Mouse (Mus musculus) CH12.LX (cell line): ENCODE measurements around the gene Ms4a10. TPM values are rescaled to one million over a fixed set of nuclear protein-coding genes. Genes with fewer than 3 reads are reported as not detected.

Source experiments
- DNase-seq: peaks from one replicate; pipeline ENCODE4 v3.0.0-alpha.2; 2013; ENCODE audit errors: extremely low read depth
- H3K27ac ChIP-seq: 2 replicates; pipeline ENCODE4 v1.5.1; 2012; ENCODE audit warnings: low read depth, mild to moderate bottlenecking, control low read depth, moderate library complexity; ENCODE audit not compliant: insufficient read depth
- H3K27me3 ChIP-seq: replicated peaks from 2 replicates; pipeline ENCODE3; 2012; ENCODE audit warnings: inconsistent platforms
- H3K36me3 ChIP-seq, 2 experiments: replicated peaks in 1 of 2; 2 replicates each; pipeline versions ENCODE3 to v1.6.1; 2012; ENCODE audit warnings: inconsistent platforms in 1 of 2, low read length in 1 of 2, mild to moderate bottlenecking in 1 of 2, mixed read lengths in 1 of 2, moderate library complexity in 1 of 2; ENCODE audit not compliant: control insufficient read depth in 1 of 2, insufficient read depth in 1 of 2
- H3K4me1 ChIP-seq, 2 experiments: 2 replicates each; pipeline ENCODE4 v1.6.1; 2012; ENCODE audit warnings: inconsistent platforms in 1 of 2, moderate library complexity in 1 of 2; ENCODE audit not compliant: insufficient read depth in 2 of 2, control insufficient read depth in 1 of 2
- H3K4me2 ChIP-seq: 2 replicates; pipeline ENCODE4 v1.6.1; 2012; ENCODE audit warnings: low read depth, mild to moderate bottlenecking, control low read depth; ENCODE audit not compliant: poor library complexity, insufficient read depth, severe bottlenecking
- H3K4me3 ChIP-seq, 3 experiments: fragments of 150-350 bp in 1 of 3; sonication (generic) in 1 of 3; replicated peaks in 1 of 3; 2 replicates each; pipeline versions ENCODE3 to v1.5.1; 2011 to 2012; ENCODE audit warnings: low read depth in 2 of 3, low read length in 2 of 3, mild to moderate bottlenecking in 2 of 3, moderate library complexity in 2 of 3, control low read depth in 1 of 3, improper control_type of control experiment in 1 of 3, inconsistent platforms in 1 of 3, mixed read lengths in 1 of 3; ENCODE audit not compliant: poor library complexity in 1 of 3
- H3K79me2 ChIP-seq: replicated peaks from 2 replicates; pipeline ENCODE4 v1.6.1; 2012; ENCODE audit warnings: mild to moderate bottlenecking, moderate library complexity; ENCODE audit not compliant: control insufficient read depth, poor library complexity, insufficient read depth, severe bottlenecking; ENCODE audit errors: extremely low read depth
- H3K9ac ChIP-seq: 2 replicates; pipeline ENCODE4 v1.6.1; 2012; ENCODE audit warnings: low read depth, mild to moderate bottlenecking, control low read depth, moderate library complexity; ENCODE audit not compliant: insufficient read depth
- H3K9me3 ChIP-seq: replicated peaks from 2 replicates; pipeline ENCODE3; 2012; ENCODE audit warnings: low read length, inconsistent platforms, mixed read lengths
- E2F4 ChIP-seq: IDR thresholded peaks from 2 replicates; pipeline ENCODE4 v1.6.1; 2011; ENCODE audit warnings: low read depth, low read length, improper control_type of control experiment; ENCODE audit not compliant: insufficient replicate concordance
- ELF1 ChIP-seq: IDR thresholded peaks from 2 replicates; pipeline ENCODE4 v1.6.1; 2014; ENCODE audit warnings: low read depth, mild to moderate bottlenecking, inconsistent platforms, low read length, improper control_type of control experiment
- EP300 ChIP-seq: IDR thresholded peaks from 2 replicates; pipeline ENCODE4 v1.6.1; 2011; ENCODE audit warnings: low read length, improper control_type of control experiment
- ETS1 ChIP-seq: conservative IDR thresholded peaks from 2 replicates; pipeline ENCODE4 v1.6.1; 2012; ENCODE audit warnings: low read depth, mild to moderate bottlenecking, inconsistent platforms, low read length, improper control_type of control experiment, moderate library complexity
- GABPA ChIP-seq: IDR thresholded peaks from 2 replicates; pipeline ENCODE4 v1.6.1; 2012; ENCODE audit warnings: low read depth, low read length, improper control_type of control experiment, inconsistent platforms; ENCODE audit not compliant: insufficient replicate concordance
- HCFC1 ChIP-seq: IDR thresholded peaks from 2 replicates; pipeline ENCODE4 v1.6.1; 2012; ENCODE audit warnings: low read depth, mild to moderate bottlenecking, inconsistent platforms, low read length, improper control_type of control experiment
- JUN ChIP-seq: IDR thresholded peaks from 2 replicates; pipeline ENCODE4 v1.6.1; 2011; ENCODE audit warnings: low read depth, mild to moderate bottlenecking, low read length, improper control_type of control experiment, moderate library complexity; ENCODE audit not compliant: insufficient read depth
- JUND ChIP-seq: conservative IDR thresholded peaks from 2 replicates; pipeline ENCODE4 v1.6.1; 2011; ENCODE audit warnings: low read depth, low read length, improper control_type of control experiment
- KAT2A ChIP-seq: IDR thresholded peaks from 2 replicates; pipeline ENCODE4 v1.6.1; 2012; ENCODE audit warnings: low read length, improper control_type of control experiment, inconsistent platforms; ENCODE audit not compliant: insufficient replicate concordance
- MAFK ChIP-seq: IDR thresholded peaks from 2 replicates; pipeline ENCODE4 v1.6.1; 2011; ENCODE audit warnings: low read length, improper control_type of control experiment; ENCODE audit not compliant: insufficient replicate concordance
- MEF2A ChIP-seq: IDR thresholded peaks from 2 replicates; pipeline ENCODE4 v1.6.1; 2014; ENCODE audit warnings: low read depth, mild to moderate bottlenecking, inconsistent platforms, low read length, improper control_type of control experiment, borderline replicate concordance
- MXI1 ChIP-seq: IDR thresholded peaks from 2 replicates; pipeline ENCODE4 v1.6.1; 2011; ENCODE audit warnings: mild to moderate bottlenecking, low read depth, low read length, improper control_type of control experiment
- MYC ChIP-seq: IDR thresholded peaks from 2 replicates; pipeline ENCODE4 v1.6.1; 2011; ENCODE audit warnings: low read depth, mild to moderate bottlenecking, improper control_type of control experiment, low read length
- NELFE ChIP-seq: IDR thresholded peaks from 2 replicates; pipeline ENCODE4 v1.6.1; 2011; ENCODE audit warnings: low read depth, low read length, improper control_type of control experiment
- PAX5 ChIP-seq: IDR thresholded peaks from 2 replicates; pipeline ENCODE4 v1.6.1; 2012; ENCODE audit warnings: low read length, inconsistent platforms, mixed read lengths
- POLR2AphosphoS2 ChIP-seq: IDR thresholded peaks from 2 replicates; pipeline ENCODE4 v1.6.1; 2011; ENCODE audit warnings: low read depth, low read length, improper control_type of control experiment
- RAD21 ChIP-seq: IDR thresholded peaks from 2 replicates; pipeline ENCODE4 v1.6.1; 2011; ENCODE audit warnings: low read depth, mild to moderate bottlenecking, low read length, improper control_type of control experiment, moderate library complexity
- RCOR1 ChIP-seq: conservative IDR thresholded peaks from 2 replicates; pipeline ENCODE4 v1.6.1; 2012; ENCODE audit warnings: low read depth, mild to moderate bottlenecking, inconsistent platforms, low read length, improper control_type of control experiment
- SIN3A ChIP-seq: IDR thresholded peaks from 2 replicates; pipeline ENCODE4 v1.6.1; 2012; ENCODE audit warnings: low read length, improper control_type of control experiment, inconsistent platforms
- SMC3 ChIP-seq: IDR thresholded peaks from 2 replicates; pipeline ENCODE4 v1.6.1; 2011; ENCODE audit warnings: low read depth, low read length, improper control_type of control experiment
- TBP ChIP-seq: conservative IDR thresholded peaks from 2 replicates; pipeline ENCODE4 v1.6.1; 2011; ENCODE audit warnings: low read depth, low read length, improper control_type of control experiment
- TCF12 ChIP-seq: IDR thresholded peaks from 2 replicates; pipeline ENCODE4 v1.6.1; 2014; ENCODE audit warnings: low read depth, mild to moderate bottlenecking, inconsistent platforms, low read length, improper control_type of control experiment
- UBTF ChIP-seq: IDR thresholded peaks from 2 replicates; pipeline ENCODE4 v1.6.1; 2012; ENCODE audit warnings: low read depth, mild to moderate bottlenecking, inconsistent platforms, low read length, improper control_type of control experiment, moderate library complexity
- USF1 ChIP-seq: IDR thresholded peaks from 2 replicates; pipeline ENCODE4 v1.6.1; 2014; ENCODE audit warnings: low read depth, mild to moderate bottlenecking, inconsistent platforms, low read length, improper control_type of control experiment
- ZKSCAN1 ChIP-seq: IDR thresholded peaks from 2 replicates; pipeline ENCODE4 v1.6.1; 2012; ENCODE audit warnings: low read depth, inconsistent platforms, low read length, improper control_type of control experiment, borderline replicate concordance
- ZNF384 ChIP-seq: IDR thresholded peaks from 2 replicates; pipeline ENCODE4 v1.6.1; 2012; ENCODE audit warnings: low read depth, low read length, improper control_type of control experiment, inconsistent platforms
- dilution Hi-C: fragments of 300-500 bp; cut with MboI; formaldehyde crosslinking; loops from 2 replicates; pipeline ENCODE4 v1.14.3; 2020; ENCODE audit warnings: low sequenced_read_pairs; ENCODE audit not compliant: extremely low pct_unique_long_range_greater_than_20kb, extremely low pct_ligation_motif_present
- in situ Hi-C: fragments of 300-500 bp; cut with MboI; formaldehyde crosslinking; loops from 3 replicates; pipeline ENCODE4 v1.14.3; 2019; ENCODE audit warnings: low sequenced_read_pairs, low pct_ligation_motif_present, low pct_unique_long_range_greater_than_20kb, mixed read lengths
- polyA plus RNA-seq: library from polyadenylated mRNA; unstranded; fragments of >175 nt; gene quantifications from 2 replicates; pipeline ENCODE4 v1.2.1, GENCODE M21; 2012; ENCODE audit warnings: low read depth; ENCODE audit not compliant: insufficient read length
- total RNA-seq, 2 experiments: library from RNA; depleted of rRNA; stranded (reverse); fragments of 300-350 nt in 1 of 2; fragments of >200 nt in 1 of 2; gene quantifications; 2 replicates each; pipeline ENCODE4 v1.2.3; 2012 to 2014

The Ms4a10 gene
- total and polyA plus RNA-seq, 3 experiments = not detected

- no peak for DNase-seq
- peak overlapping the region; percentile 76 to 91 (median 85) for H3K4me3 ChIP-seq
- H3K27ac ChIP-seq = no peak overlapping the region
- peaks cover 31% of the 10 kb centered on the region for H3K79me2 ChIP-seq
- peaks cover 19% of the 10 kb centered on the region for H3K27me3 ChIP-seq
- H3K4me2 ChIP-seq = peak overlapping the region; percentile 95
- no peaks in the 10 kb centered on the region for H3K9me3 ChIP-seq
- peak overlapping the region; percentile 54 for H3K9ac ChIP-seq
- no peak for TF ChIP-seq KAT2A
- TF ChIP-seq ZKSCAN1 = no peak
- TF ChIP-seq RAD21 = no peak
- TF ChIP-seq NELFE = no peak
- no peak for TF ChIP-seq JUN
- no peak for TF ChIP-seq TCF12
- TF ChIP-seq ZNF384 = no peak
- no peak for TF ChIP-seq HCFC1
- no peak for TF ChIP-seq EP300
- TF ChIP-seq MYC = no peak
- no peak for TF ChIP-seq JUND
- TF ChIP-seq RCOR1 = no peak
- no peak for TF ChIP-seq TBP
- no peak for TF ChIP-seq SIN3A
- TF ChIP-seq UBTF = no peak
- no peak for TF ChIP-seq MXI1
- TF ChIP-seq E2F4 = no peak
- no peak for TF ChIP-seq GABPA
- no peak for TF ChIP-seq ELF1
- in situ Hi-C loops = no loop called here
- dilution Hi-C loops = no loop called here
- H3K4me1 ChIP-seq = peaks cover 21 to 47% of the 10 kb centered on the region in 2 experiments
- H3K36me3 ChIP-seq = peaks cover 19 to 38% of the 10 kb centered on the region in 2 experiments
Observed at GRCm38 (mm10) chr19:10948416-10948815, 26.1 kb downstream of the Ms4a10 start.

GRCm38 (mm10) chr19:10947219-10947618 lies 27.3 kb downstream of the Ms4a10 start:
- dilution Hi-C loops (no loop called here), in situ Hi-C loops (no loop called here)
- Histone ChIP-seq H3K4me3 (peak overlapping the region; percentile 76 to 91 (median 85)), H3K4me1 (peaks cover 21 to 50% of the 10 kb centered on the region in 2 experiments), H3K27me3 (peaks cover 15% of the 10 kb centered on the region), H3K27ac (no peak overlapping the region), H3K9me3 (no peaks in the 10 kb centered on the region), H3K79me2 (peaks cover 31% of the 10 kb centered on the region), H3K4me2 (peak overlapping the region; percentile 95), H3K9ac (peak overlapping the region; percentile 54), H3K36me3 (peaks cover 30 to 50% of the 10 kb centered on the region in 2 experiments)
- TF ChIP-seq JUN = no peak
- no peak for TF ChIP-seq USF1
- no peak for TF ChIP-seq ZKSCAN1
- no peak for TF ChIP-seq KAT2A
- TF ChIP-seq MAFK = no peak
- no peak for TF ChIP-seq SMC3
- no peak for TF ChIP-seq MEF2A
- no peak for TF ChIP-seq ETS1
- TF ChIP-seq POLR2AphosphoS2 = no peak
- no peak for TF ChIP-seq SIN3A
- TF ChIP-seq TBP = no peak
- TF ChIP-seq ELF1 = no peak
- TF ChIP-seq PAX5 = no peak
- DNase-seq = no peak
